Mouse (Mus musculus): ENCODE results near the gene Lat.

DNA sequence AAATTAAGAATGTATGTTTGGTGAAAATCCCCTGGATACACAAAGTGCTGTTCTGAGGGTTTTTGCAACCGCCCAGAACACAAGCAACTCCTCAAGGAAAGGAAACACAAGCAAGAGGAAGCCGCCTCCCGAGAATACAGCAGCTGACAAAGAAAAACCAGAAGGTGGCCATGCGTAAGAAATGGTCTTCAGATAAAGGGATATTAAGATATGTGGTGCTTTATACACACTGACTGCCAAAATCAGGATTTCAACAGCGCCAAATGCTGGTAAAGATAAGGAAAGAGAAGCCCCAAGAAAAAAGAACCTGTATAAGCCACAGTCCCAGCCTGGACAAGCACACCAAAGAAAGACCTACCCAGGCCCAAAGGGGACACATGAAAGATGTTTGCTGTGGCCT, 14.2 kb upstream of the Lat start:
- TF ChIP-seq CHD2 (IDR thresholded peaks at IDR 0.05; ENCODE audit: low read depth, low read length) (no peak), ZNF384 (IDR thresholded peaks at IDR 0.05; ENCODE audit: low read depth, low read length) (no peak), MAFK (IDR thresholded peaks at IDR 0.05; ENCODE audit: insufficient read depth, low read depth, low read length) (no peak)

Data from ES-E14 (cell line).